Mouse (Mus musculus) heart, embryonic 14.5 days (tissue): ENCODE data around the gene Gm3043. TPM values are rescaled to one million over a fixed set of nuclear protein-coding genes. Genes with fewer than 3 reads are reported as not detected.
"Not testable (repeated sequence)": the region's sequence is repeated elsewhere in the genome, so short reads cannot be mapped to it uniquely, and the experiment has no call there.

ENCODE experiments used
- ATAC-seq: fragments of 200-750 bp; cut with Nextera tagmentation; 2 replicates; pipeline ENCODE4 v1.8.0; 2017; ENCODE audit warnings: low read depth, moderate TSS enrichment; ENCODE audit not compliant: insufficient number of reproducible peaks, insufficient read depth, low FRiP score
- H3K27ac ChIP-seq, 2 experiments: fragments of 200-500 bp in 1 of 2; fragments of 300-500 bp in 1 of 2; sonication (generic) in 1 of 2; replicated peaks in 1 of 2; 2 replicates each; pipeline ENCODE4 v1.5.1; 2012 to 2014; ENCODE audit warnings: low read depth in 2 of 2, low read length in 2 of 2, control low read depth in 1 of 2, mild to moderate bottlenecking in 1 of 2, mixed read lengths in 1 of 2; ENCODE audit not compliant: control insufficient read depth in 1 of 2, insufficient read depth in 1 of 2
- H3K27me3 ChIP-seq: fragments of 300-500 bp; sonication (generic); 2 replicates; pipeline ENCODE4 v1.6.1; 2014; ENCODE audit warnings: mild to moderate bottlenecking, low read length, control low read depth; ENCODE audit not compliant: control insufficient read depth, insufficient read depth
- H3K36me3 ChIP-seq: fragments of 300-500 bp; sonication (generic); 2 replicates; pipeline ENCODE4 v1.6.1; 2014; ENCODE audit warnings: mild to moderate bottlenecking, control low read depth, low read length, mixed read lengths; ENCODE audit not compliant: control insufficient read depth, insufficient read depth
- H3K4me1 ChIP-seq, 2 experiments: fragments of 200-500 bp in 1 of 2; fragments of 300-500 bp in 1 of 2; sonication (generic) in 1 of 2; 2 replicates each; pipeline ENCODE4 v1.6.1; 2012 to 2014; ENCODE audit warnings: low read length in 2 of 2, control low read depth in 1 of 2, mixed read lengths in 1 of 2; ENCODE audit not compliant: control insufficient read depth in 2 of 2, insufficient read depth in 2 of 2
- H3K4me2 ChIP-seq: fragments of 300-500 bp; sonication (generic); 2 replicates; pipeline ENCODE4 v1.6.1; 2014; ENCODE audit warnings: mild to moderate bottlenecking, low read length
- H3K4me3 ChIP-seq, 2 experiments: fragments of 200-500 bp in 1 of 2; fragments of 300-500 bp in 1 of 2; sonication (generic) in 1 of 2; 2 replicates each; pipeline ENCODE4 v1.5.1; 2012 to 2014; ENCODE audit warnings: low read length in 2 of 2, mild to moderate bottlenecking in 2 of 2, control low read depth in 1 of 2, low read depth in 1 of 2, moderate library complexity in 1 of 2; ENCODE audit not compliant: control insufficient read depth in 1 of 2, insufficient read depth in 1 of 2
- H3K9ac ChIP-seq: fragments of 300-500 bp; sonication (generic); 2 replicates; pipeline ENCODE4 v1.6.1; 2014; ENCODE audit warnings: mild to moderate bottlenecking, low read length
- H3K9me3 ChIP-seq: fragments of 300-500 bp; sonication (generic); 2 replicates; pipeline ENCODE4 v1.6.1; 2016; ENCODE audit warnings: low read length, control low read depth; ENCODE audit not compliant: control insufficient read depth
- WGBS: fragments of 180-500 bp; shearing (Covaris S2); extraction: QIAGEN DNeasy Blood & Tissue Kit; methylation state at CpG from one replicate; pipeline ENCODE4 v1.1.7; 2014; 5-methylcytosine and 5-hydroxymethylcytosine counted together
- polyA plus RNA-seq: library from polyadenylated mRNA; unstranded; fragments of >200 nt; fragmentation: Nextera tagmentation; extraction: Ambion mirVana; gene quantifications from 2 replicates; pipeline ENCODE4 v1.2.1, GENCODE M21; 2014

The Gm3043 gene
- not detected in 2 replicates for polyA plus RNA-seq

- H3K4me2 ChIP-seq, H3K27ac ChIP-seq, H3K9me3 ChIP-seq, ATAC-seq, H3K4me1 ChIP-seq, H3K4me3 ChIP-seq, H3K9ac ChIP-seq, H3K36me3 ChIP-seq, H3K27me3 ChIP-seq: not testable (repeated sequence)
- no CpG with 5 or more reads among the region's 3 CpGs for WGBS
These were observed at the start of gene Gm3043 for GRCm38 (mm10) chr14:3688483-3688882. TSS of gene Gm3043 (plus strand) at chr14:3688783.

GRCm38 (mm10) chr14:3651730-3652129 is 36.9 kb upstream of the Gm3043 start, which contains the start of gene Gm3020:
TSS of gene Gm3020 (plus strand) at chr14:3652030.
- no CpG with 5 or more reads among the region's 32 CpGs for WGBS
- not testable (repeated sequence) for ATAC-seq, H3K36me3 ChIP-seq, H3K4me3 ChIP-seq, H3K9ac ChIP-seq, H3K27ac ChIP-seq, H3K4me1 ChIP-seq, H3K9me3 ChIP-seq, H3K27me3 ChIP-seq, H3K4me2 ChIP-seq

Other genes with a start within 250 kb of the Gm3043 start
- gene Gm10408, start 239.4 kb upstream of the Gm3043 start, polyA plus RNA-seq = not detected in 2 replicates
- not detected in 2 replicates for gene Gm3012, start 54.3 kb upstream of the Gm3043 start, polyA plus RNA-seq
- gene Gm3020, start 36.8 kb upstream of the Gm3043 start, polyA plus RNA-seq = 6.8 and 13.9 TPM in 2 replicates
- gene Gm3002, start 121.3 kb downstream of the Gm3043 start, polyA plus RNA-seq = 3.2 and 4.6 TPM in 2 replicates
- gene Gm3033, start 157.5 kb downstream of the Gm3043 start, polyA plus RNA-seq = not detected in 2 replicates
- 0.22 and 0.65 TPM in 2 replicates for gene Gm2916, start 195.4 kb downstream of the Gm3043 start, polyA plus RNA-seq
- gene Gm3029, start 243.0 kb downstream of the Gm3043 start, polyA plus RNA-seq = not detected in 2 replicates